Mouse (Mus musculus) limb, embryonic 14.5 days (tissue): ENCODE results near the gene Ugt1a2. TPM values are rescaled to one million over a fixed set of nuclear protein-coding genes. Genes with fewer than 3 reads are reported as not detected.

Experiments used
- ATAC-seq: fragments of 200-750 bp; cut with Nextera tagmentation; 2 replicates; pipeline ENCODE4 v1.8.0; 2017; ENCODE audit warnings: low read depth, moderate number of reproducible peaks, moderate TSS enrichment; ENCODE audit not compliant: low FRiP score
- DNase-seq: peaks from one replicate; pipeline ENCODE4 v3.0.0-alpha.2; 2015; ENCODE audit warnings: low spot score
- H3K27ac ChIP-seq: fragments of 300-500 bp; sonication (generic); replicated peaks from 2 replicates; pipeline ENCODE4 v1.5.1; 2014; ENCODE audit warnings: low read depth, mild to moderate bottlenecking, low read length, moderate library complexity, mixed read lengths
- H3K27me3 ChIP-seq: fragments of 300-500 bp; sonication (generic); 2 replicates; pipeline ENCODE4 v1.6.1; 2014; ENCODE audit warnings: low read length, mixed read lengths; ENCODE audit not compliant: control insufficient read depth, insufficient read depth
- H3K36me3 ChIP-seq: fragments of 300-500 bp; sonication (generic); 2 replicates; pipeline ENCODE4 v1.6.1; 2014; ENCODE audit warnings: mild to moderate bottlenecking, low read length, moderate library complexity, mixed read lengths; ENCODE audit not compliant: control insufficient read depth, insufficient read depth
- H3K4me1 ChIP-seq: fragments of 300-500 bp; sonication (generic); 2 replicates; pipeline ENCODE4 v1.6.1; 2014; ENCODE audit warnings: antibody characterized with exemption, low read length, mixed read lengths; ENCODE audit not compliant: control insufficient read depth, insufficient read depth
- H3K4me2 ChIP-seq: fragments of 300-500 bp; sonication (generic); replicated peaks from 2 replicates; pipeline ENCODE4 v1.6.1; 2014; ENCODE audit warnings: low read depth, mild to moderate bottlenecking, low read length, moderate library complexity; ENCODE audit not compliant: severe bottlenecking
- H3K4me3 ChIP-seq: fragments of 300-500 bp; sonication (generic); replicated peaks from 2 replicates; pipeline ENCODE4 v1.5.1; 2014; ENCODE audit warnings: low read length
- H3K9ac ChIP-seq: fragments of 300-500 bp; sonication (generic); 2 replicates; pipeline ENCODE4 v1.6.1; 2014; ENCODE audit warnings: mild to moderate bottlenecking, low read depth, low read length, moderate library complexity; ENCODE audit not compliant: severe bottlenecking
- H3K9me3 ChIP-seq: fragments of 300-500 bp; sonication (generic); 2 replicates; pipeline ENCODE4 v1.6.1; 2016; ENCODE audit warnings: low read length; ENCODE audit not compliant: control insufficient read depth
- POLR2A ChIP-seq: fragments of 200-500 bp; IDR thresholded peaks from 2 replicates; pipeline ENCODE4 v1.8.0; 2012; ENCODE audit warnings: inconsistent platforms, mild to moderate bottlenecking, moderate library complexity, borderline replicate concordance; ENCODE audit not compliant: insufficient read depth, insufficient read length; ENCODE audit errors: extremely low read depth
- WGBS: fragments of 180-500 bp; shearing (Covaris S2); extraction: QIAGEN DNeasy Blood & Tissue Kit; methylation state at CpG from one replicate; pipeline ENCODE4 v1.1.7; 2014; 5-methylcytosine and 5-hydroxymethylcytosine counted together
- polyA plus RNA-seq, 2 experiments: library from polyadenylated mRNA; depleted of rRNA in 1 of 2; stranded (reverse) in 1 of 2; unstranded in 1 of 2; fragments of >200 nt; fragmentation: Nextera tagmentation in 1 of 2; extraction: Ambion mirVana in 1 of 2; gene quantifications; 2 replicates each; pipeline versions ENCODE4 v1.2.1 to v1.2.3; 2012 to 2014

Gene Ugt1a2
- polyA plus RNA-seq, 2 experiments, result 0.04 TPM; not detected in 1

DNA sequence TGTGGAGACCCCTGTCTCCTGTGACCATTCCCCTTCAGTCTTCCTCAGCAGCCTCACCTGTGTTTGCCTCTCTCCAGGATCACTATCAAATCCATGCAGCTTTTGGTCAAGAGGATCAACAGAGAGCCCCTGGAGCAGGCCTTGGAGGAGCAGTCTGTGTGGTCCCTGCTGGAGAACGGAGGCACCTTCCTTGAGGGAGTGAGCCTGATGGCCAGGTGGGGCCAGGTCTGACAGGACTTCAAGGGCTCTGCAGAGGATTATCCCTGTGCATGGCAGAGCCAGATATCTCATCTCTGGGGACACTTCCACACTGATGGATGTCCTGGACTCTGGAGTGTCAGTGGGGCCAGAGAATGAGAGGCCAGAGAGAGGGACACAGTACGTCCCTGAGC, 55.1 kb downstream of the Ugt1a2 start:
- Histone ChIP-seq H3K4me1 (no peaks in the 10 kb centered on the region), H3K36me3 (peaks cover 9% of the 10 kb centered on the region), H3K4me2 (no peak overlapping the region), H3K27me3 (no peaks in the 10 kb centered on the region), H3K27ac (no peak overlapping the region), H3K9ac (no peak overlapping the region), H3K4me3 (no peak overlapping the region), H3K9me3 (peaks cover 61% of the 10 kb centered on the region)
- DNase-seq (no peak), ATAC-seq (no peak)
- WGBS, result 48% methylated on average over 2 of the region's 2 CpGs
- no peak for TF ChIP-seq POLR2A

DNA sequence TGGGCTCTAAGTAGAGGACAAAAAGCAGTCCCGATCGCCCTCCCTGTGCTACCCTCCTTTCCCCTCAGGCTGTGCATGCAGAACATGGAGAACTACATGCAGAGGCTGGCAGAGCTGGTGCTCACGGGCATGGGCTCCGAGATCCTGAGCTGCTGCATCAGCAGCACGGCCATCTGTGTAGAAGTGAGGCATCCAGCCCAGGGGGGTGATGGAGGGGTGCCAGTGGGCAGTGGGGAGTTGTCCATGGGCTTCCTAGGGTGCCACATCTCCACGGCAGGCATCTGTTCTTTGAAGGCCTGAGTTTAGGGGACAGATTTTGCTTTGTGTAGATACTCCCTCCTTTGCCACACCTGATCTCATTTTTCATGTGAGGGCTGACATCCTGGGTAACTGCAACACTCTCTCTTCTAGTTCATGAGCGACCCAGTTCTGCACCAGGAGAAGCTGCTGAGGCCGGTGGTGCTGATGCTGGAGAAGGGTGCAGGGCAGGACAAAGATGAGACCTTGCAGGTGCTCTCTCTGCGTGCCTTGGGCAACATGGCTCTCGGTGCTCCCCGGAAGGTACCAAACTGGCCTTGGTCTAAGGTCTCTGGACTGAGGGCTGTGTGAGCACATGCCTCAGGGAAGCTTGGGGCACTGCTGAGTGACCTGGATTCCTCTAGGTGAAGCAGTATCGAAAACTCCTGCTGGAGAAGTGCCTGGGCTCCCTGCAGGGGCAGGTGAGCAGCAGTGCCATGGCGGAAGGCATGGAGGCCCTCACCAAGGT, 55.8 kb downstream of the Ugt1a2 start:
- ATAC-seq, result no peak
- WGBS, result 79% methylated on average over 13 of the region's 13 CpGs
- H3K36me3 ChIP-seq, result peaks cover 16% of the 10 kb centered on the region

GRCm38 (mm10) chr1:88256886-88257663, 56.7 kb downstream of the Ugt1a2 start:
- Histone ChIP-seq H3K9ac (no peak overlapping the region), H3K27ac (no peak overlapping the region), H3K36me3 (peaks cover 26% of the 10 kb centered on the region), H3K4me1 (no peaks in the 10 kb centered on the region), H3K4me2 (no peak overlapping the region), H3K4me3 (no peak overlapping the region), H3K9me3 (peaks cover 53% of the 10 kb centered on the region), H3K27me3 (no peaks in the 10 kb centered on the region)
- DNase-seq (peak; percentile 58), ATAC-seq (no peak)
- 74% methylated on average over 10 of the region's 10 CpGs for WGBS
- TF ChIP-seq POLR2A, result no peak

More for the DNA sequence above, 55.8 kb downstream of the Ugt1a2 start:
- Histone ChIP-seq H3K9ac (no peak overlapping the region), H3K27me3 (no peaks in the 10 kb centered on the region), H3K9me3 (peaks cover 55% of the 10 kb centered on the region), H3K4me2 (no peak overlapping the region), H3K27ac (no peak overlapping the region), H3K4me1 (no peaks in the 10 kb centered on the region), H3K4me3 (no peak overlapping the region)
- DNase-seq, result no peak
- no peak for TF ChIP-seq POLR2A

- Histone ChIP-seq H3K4me3 (no peak overlapping the region), H3K27ac (no peak overlapping the region), H3K36me3 (peaks cover 32% of the 10 kb centered on the region), H3K9ac (no peak overlapping the region), H3K4me2 (no peak overlapping the region), H3K27me3 (no peaks in the 10 kb centered on the region), H3K9me3 (peaks cover 47% of the 10 kb centered on the region), H3K4me1 (no peaks in the 10 kb centered on the region)
- DNase-seq, result no peak
- TF ChIP-seq POLR2A, result no peak
- 81% methylated on average over 6 of the region's 6 CpGs for WGBS
- ATAC-seq, result no peak
Observed at GRCm38 (mm10) chr1:88257681-88258080, 57.3 kb downstream of the Ugt1a2 start.

DNA sequence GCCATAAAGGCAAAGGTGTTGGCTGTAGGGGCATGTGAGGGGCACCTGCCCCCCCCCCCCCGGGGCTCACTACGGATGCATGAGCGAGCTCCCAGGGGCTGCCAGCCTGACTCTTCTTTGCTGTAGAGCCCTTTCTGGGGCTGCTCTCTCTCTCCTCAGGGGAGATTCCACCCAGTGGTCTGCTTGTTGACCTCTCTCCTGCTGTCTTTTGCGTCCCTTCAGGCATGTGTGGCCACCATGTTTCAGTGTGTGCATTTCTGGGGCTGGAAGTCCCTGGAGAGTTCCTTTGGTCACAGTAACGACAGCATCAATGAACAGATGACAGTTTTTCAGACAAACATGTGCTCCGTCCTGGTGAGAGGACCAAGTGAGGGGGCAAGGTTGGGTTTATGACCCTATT, 58.0 kb downstream of the Ugt1a2 start:
- DNase-seq (no peak), ATAC-seq (no peak)
- H3K27ac ChIP-seq, result no peak overlapping the region
- no peaks in the 10 kb centered on the region for H3K27me3 ChIP-seq
- H3K36me3 ChIP-seq, result peaks cover 38% of the 10 kb centered on the region
- no peak overlapping the region for H3K4me2 ChIP-seq
- H3K9ac ChIP-seq, result no peak overlapping the region
- H3K4me1 ChIP-seq, result no peaks in the 10 kb centered on the region
- H3K4me3 ChIP-seq, result no peak overlapping the region
- peaks cover 41% of the 10 kb centered on the region for H3K9me3 ChIP-seq
- no peak for TF ChIP-seq POLR2A
- 70% methylated on average over 6 of the region's 6 CpGs for WGBS
